Mouse (Mus musculus) kidney, embryonic 14.5 days (tissue): ENCODE results near the gene Mef2c. TPM values are rescaled to one million over a fixed set of nuclear protein-coding genes. Genes with fewer than 3 reads are reported as not detected.

ENCODE experiments used
- ATAC-seq: fragments of 200-750 bp; cut with Nextera tagmentation; 2 replicates; pipeline ENCODE4 v1.8.0; 2017; ENCODE audit warnings: moderate number of reproducible peaks, mild to moderate bottlenecking, moderate TSS enrichment, moderate library complexity; ENCODE audit not compliant: low FRiP score, low TSS enrichment
- H3K27ac ChIP-seq: fragments of 300-500 bp; sonication (generic); 2 replicates; pipeline ENCODE4 v1.5.1; 2014; ENCODE audit warnings: low read depth, mild to moderate bottlenecking, low read length, moderate library complexity, mixed read lengths
- H3K27me3 ChIP-seq: fragments of 300-500 bp; sonication (generic); 2 replicates; pipeline ENCODE4 v1.6.1; 2014; ENCODE audit warnings: mild to moderate bottlenecking, low read length; ENCODE audit not compliant: control insufficient read depth, insufficient read depth
- H3K36me3 ChIP-seq: fragments of 300-500 bp; sonication (generic); 2 replicates; pipeline ENCODE4 v1.6.1; 2014; ENCODE audit warnings: low read length, mixed read lengths; ENCODE audit not compliant: control insufficient read depth, insufficient read depth
- H3K4me1 ChIP-seq: fragments of 300-500 bp; sonication (generic); 2 replicates; pipeline ENCODE4 v1.6.1; 2014; ENCODE audit warnings: low read length, mixed read lengths; ENCODE audit not compliant: control insufficient read depth, insufficient read depth
- H3K4me2 ChIP-seq: fragments of 300-500 bp; sonication (generic); replicated peaks from 2 replicates; pipeline ENCODE4 v1.6.1; 2014; ENCODE audit warnings: low read depth, mild to moderate bottlenecking, low read length
- H3K4me3 ChIP-seq: fragments of 300-500 bp; sonication (generic); 2 replicates; pipeline ENCODE4 v1.5.1; 2014; ENCODE audit warnings: mild to moderate bottlenecking, low read length
- H3K9ac ChIP-seq: fragments of 300-500 bp; sonication (generic); 2 replicates; pipeline ENCODE4 v1.6.1; 2014; ENCODE audit warnings: low read depth, mild to moderate bottlenecking, low read length, moderate library complexity
- H3K9me3 ChIP-seq: fragments of 300-500 bp; sonication (generic); 2 replicates; pipeline ENCODE4 v1.6.1; 2016; ENCODE audit warnings: low read length; ENCODE audit not compliant: control insufficient read depth
- WGBS: fragments of 180-500 bp; shearing (Covaris S2); extraction: QIAGEN DNeasy Blood & Tissue Kit; methylation state at CpG from one replicate; pipeline ENCODE4 v1.1.7; 2014; 5-methylcytosine and 5-hydroxymethylcytosine counted together
- polyA plus RNA-seq: library from polyadenylated mRNA; unstranded; fragments of >200 nt; fragmentation: Nextera tagmentation; extraction: Ambion mirVana; gene quantifications from 2 replicates; pipeline ENCODE4 v1.2.1, GENCODE M21; 2014

Gene Mef2c
- polyA plus RNA-seq, 1 experiment from 2014 or later, result 54.8 TPM

- Histone ChIP-seq H3K9me3 (no peaks in the 10 kb centered on the region), H3K27me3 (no peaks in the 10 kb centered on the region), H3K4me1 (no peaks in the 10 kb centered on the region), H3K4me2 (no peak overlapping the region), H3K9ac (no peak overlapping the region), H3K36me3 (no peaks in the 10 kb centered on the region), H3K4me3 (no peak overlapping the region), H3K27ac (no peak overlapping the region)
- 74% methylated on average over 5 of the region's 5 CpGs for WGBS
- no peak for ATAC-seq
Measured at GRCm38 (mm10) chr13:83482087-83482486, 21.7 kb upstream of the Mef2c start.

GRCm38 (mm10) chr13:83484215-83484614 lies 19.6 kb upstream of the Mef2c start:
- no peak overlapping the region for H3K4me2 ChIP-seq
- 87% methylated on average over 4 of the region's 4 CpGs for WGBS
- H3K4me1 ChIP-seq, result no peaks in the 10 kb centered on the region
- no peaks in the 10 kb centered on the region for H3K9me3 ChIP-seq
- no peak overlapping the region for H3K9ac ChIP-seq
- no peaks in the 10 kb centered on the region for H3K36me3 ChIP-seq
- no peaks in the 10 kb centered on the region for H3K27me3 ChIP-seq
- ATAC-seq, result no peak
- H3K4me3 ChIP-seq, result no peak overlapping the region
- no peak overlapping the region for H3K27ac ChIP-seq

GRCm38 (mm10) chr13:83484721-83485369 lies 19.0 kb upstream of the Mef2c start:
- ATAC-seq, result no peak
- H3K4me1 ChIP-seq, result no peaks in the 10 kb centered on the region
- WGBS, result 69% methylated on average over 7 of the region's 7 CpGs
- H3K4me2 ChIP-seq, result no peak overlapping the region
- H3K27me3 ChIP-seq, result no peaks in the 10 kb centered on the region
- no peaks in the 10 kb centered on the region for H3K36me3 ChIP-seq
- no peak overlapping the region for H3K27ac ChIP-seq
- no peak overlapping the region for H3K4me3 ChIP-seq
- no peaks in the 10 kb centered on the region for H3K9me3 ChIP-seq
- H3K9ac ChIP-seq, result no peak overlapping the region

- WGBS, result 80% methylated on average over 3 of the region's 3 CpGs
- Histone ChIP-seq H3K4me3 (no peak overlapping the region), H3K4me2 (no peak overlapping the region), H3K27me3 (no peaks in the 10 kb centered on the region), H3K9ac (no peak overlapping the region), H3K27ac (no peak overlapping the region), H3K36me3 (no peaks in the 10 kb centered on the region), H3K4me1 (no peaks in the 10 kb centered on the region), H3K9me3 (no peaks in the 10 kb centered on the region)
- ATAC-seq, result no peak
Measured at GRCm38 (mm10) chr13:83492051-83492450, 11.8 kb upstream of the Mef2c start.

GRCm38 (mm10) chr13:83497708-83498107 lies 6.1 kb upstream of the Mef2c start:
- H3K27me3 ChIP-seq, result no peaks in the 10 kb centered on the region
- H3K36me3 ChIP-seq, result no peaks in the 10 kb centered on the region
- H3K9ac ChIP-seq, result no peak overlapping the region
- ATAC-seq, result no peak
- H3K9me3 ChIP-seq, result no peaks in the 10 kb centered on the region
- no peaks in the 10 kb centered on the region for H3K4me1 ChIP-seq
- no peak overlapping the region for H3K4me2 ChIP-seq
- no peak overlapping the region for H3K27ac ChIP-seq
- WGBS, result 92% methylated on average over 3 of the region's 3 CpGs
- H3K4me3 ChIP-seq, result no peak overlapping the region

- ATAC-seq, result no peak
- H3K36me3 ChIP-seq, result no peaks in the 10 kb centered on the region
- H3K27me3 ChIP-seq, result no peaks in the 10 kb centered on the region
- 83% methylated on average over 4 of the region's 4 CpGs for WGBS
- no peak overlapping the region for H3K4me2 ChIP-seq
- H3K27ac ChIP-seq, result no peak overlapping the region
- H3K9ac ChIP-seq, result no peak overlapping the region
- no peaks in the 10 kb centered on the region for H3K4me1 ChIP-seq
- no peak overlapping the region for H3K4me3 ChIP-seq
- H3K9me3 ChIP-seq, result no peaks in the 10 kb centered on the region
Measured at GRCm38 (mm10) chr13:83499526-83499925, 4.3 kb upstream of the Mef2c start.

GRCm38 (mm10) chr13:83507687-83508086 lies 3.9 kb downstream of the Mef2c start:
- Histone ChIP-seq H3K27ac (no peak overlapping the region), H3K4me1 (no peaks in the 10 kb centered on the region), H3K36me3 (no peaks in the 10 kb centered on the region), H3K9me3 (no peaks in the 10 kb centered on the region), H3K4me3 (no peak overlapping the region), H3K4me2 (no peak overlapping the region), H3K27me3 (0 out of 2 replicates have a peak, but pooled peaks cover 2% of the 10 kb centered on the region), H3K9ac (no peak overlapping the region)
- ATAC-seq, result no peak
- 86% methylated on average over 1 of the region's 1 CpGs for WGBS

- 49% methylated on average over 4 of the region's 4 CpGs for WGBS
- Histone ChIP-seq H3K4me2 (no peak overlapping the region), H3K9ac (no peak overlapping the region), H3K9me3 (no peaks in the 10 kb centered on the region), H3K27me3 (no peaks in the 10 kb centered on the region), H3K27ac (no peak overlapping the region), H3K4me1 (no peaks in the 10 kb centered on the region), H3K36me3 (no peaks in the 10 kb centered on the region), H3K4me3 (no peak overlapping the region)
- no peak for ATAC-seq
Measured at GRCm38 (mm10) chr13:83515013-83515547, 11.2 kb downstream of the Mef2c start.

- Histone ChIP-seq H3K4me3 (peak overlapping the region; percentile 48), H3K4me1 (no peaks in the 10 kb centered on the region), H3K36me3 (no peaks in the 10 kb centered on the region), H3K9me3 (no peaks in the 10 kb centered on the region), H3K27ac (peak overlapping the region; percentile 76), H3K4me2 (peak overlapping the region; percentile 59), H3K9ac (peak overlapping the region; percentile 56), H3K27me3 (no peaks in the 10 kb centered on the region)
- WGBS, result under 1% methylated on average over 26 of the region's 27 CpGs
- peak; percentile 95 for ATAC-seq
Measured at GRCm38 (mm10) chr13:83517660-83518609, 14.1 kb downstream of the Mef2c start.
